In genomic region chr9:79037054-79037453, GRCm38 (mm10) we compare ENCODE assay signal across 21 mouse cellular contexts.
A peak's percentile ranks its signal among the peaks of the same experiment; 100 is the strongest.
DNase-seq lines count a peak whose midpoint lies in the region; ATAC-seq and TF ChIP-seq lines count a peak whose summit lies in the region.
"Had no signal": no experiment of that assay in that cellular context is flagged by ENCODE, and none has a peak within 500 bp of the region (broad histone marks: within the 10 kb centered on the region; RNA-seq: fewer than 3 reads in every experiment).

No protein-coding gene starts in this region.

- H3K4me3 ChIP-seq in lung, postnatal 0 days (ENCODE audit: low read depth, low read length) = no peak overlapping the region
- H3K4me3 ChIP-seq in stomach, postnatal 0 days (ENCODE audit: low read depth, low read length) = no peak overlapping the region
- H3K4me3 ChIP-seq in midbrain, embryonic 16.5 days (ENCODE audit: low read depth, low read length) = no peak overlapping the region
- H3K4me3 ChIP-seq: embryonic facial prominence, embryonic 10.5 days; intestine, embryonic 15.5 days; layer of hippocampus, adult 2 months; limb, embryonic 12.5 days; midbrain, embryonic 12.5 days had no signal

- H3K27me3 ChIP-seq in lung, postnatal 0 days (replicated peaks; ENCODE audit: insufficient read depth, low read length) = no peaks in the 10 kb centered on the region
- H3K27me3 ChIP-seq in stomach, postnatal 0 days (ENCODE audit: control insufficient read depth, insufficient read depth, low read length) = no peaks in the 10 kb centered on the region
- no peaks in the 10 kb centered on the region for H3K27me3 ChIP-seq in midbrain, embryonic 16.5 days (ENCODE audit: control insufficient read depth, insufficient read depth, low read depth, low read length)
- H3K27me3 ChIP-seq: intestine, embryonic 15.5 days; limb, embryonic 12.5 days; midbrain, embryonic 12.5 days had no signal

- H3K4me1 ChIP-seq in lung, postnatal 0 days (ENCODE audit: insufficient read depth, low read depth, low read length) = no peaks in the 10 kb centered on the region
- H3K4me1 ChIP-seq in stomach, postnatal 0 days (replicated peaks; ENCODE audit: control insufficient read depth, insufficient read depth) = no peaks in the 10 kb centered on the region
- H3K4me1 ChIP-seq in midbrain, embryonic 16.5 days (ENCODE audit: control insufficient read depth, insufficient read depth, low read length) = no peaks in the 10 kb centered on the region
- H3K4me1 ChIP-seq: embryonic facial prominence, embryonic 10.5 days; intestine, embryonic 15.5 days; limb, embryonic 12.5 days; midbrain, embryonic 12.5 days had no signal

- H3K27ac ChIP-seq in lung, postnatal 0 days (ENCODE audit: low read length) = no peak overlapping the region
- 0 out of 2 replicates have a peak overlapping the region, but pooled peaks have one; percentile 35 for H3K27ac ChIP-seq in stomach, postnatal 0 days (replicated peaks)
- H3K27ac ChIP-seq in midbrain, embryonic 16.5 days (ENCODE audit: low read length) = no peak overlapping the region
- H3K27ac ChIP-seq: embryonic facial prominence, embryonic 10.5 days; intestine, embryonic 15.5 days; layer of hippocampus, adult 2 months; limb, embryonic 12.5 days; midbrain, embryonic 12.5 days had no signal

- no peaks in the 10 kb centered on the region for H3K9me3 ChIP-seq in lung, postnatal 0 days (ENCODE audit: low read length)
- H3K9me3 ChIP-seq in stomach, postnatal 0 days (ENCODE audit: control insufficient read depth, low read length) = no peaks in the 10 kb centered on the region
- no peaks in the 10 kb centered on the region for H3K9me3 ChIP-seq in midbrain, embryonic 16.5 days (replicated peaks; ENCODE audit: control insufficient read depth, low read length, poor library complexity, severe bottlenecking)
- H3K9me3 ChIP-seq: embryonic facial prominence, embryonic 10.5 days; intestine, embryonic 15.5 days; limb, embryonic 12.5 days; midbrain, embryonic 12.5 days had no signal

- 0 out of 2 replicates have a peak, but pooled peaks have one; percentile 9 for TF ChIP-seq EP300 in lung, postnatal 0 days (IDR thresholded peaks at IDR 0.05)
- no peak for TF ChIP-seq EP300 in stomach, postnatal 0 days (optimal IDR thresholded peaks at IDR 0.05)

- no peak for TF ChIP-seq CTCF in lung, postnatal 0 days (IDR thresholded peaks at IDR 0.05)
- TF ChIP-seq CTCF in stomach, postnatal 0 days (IDR thresholded peaks at IDR 0.05; ENCODE audit: low read depth) = no peak

- H3K9ac ChIP-seq in lung, postnatal 0 days (replicated peaks; ENCODE audit: low read depth) = no peak overlapping the region
- H3K9ac ChIP-seq in stomach, postnatal 0 days (ENCODE audit: low read length) = no peak overlapping the region
- H3K9ac ChIP-seq in midbrain, embryonic 16.5 days (ENCODE audit: low read depth, low read length) = no peak overlapping the region
- H3K9ac ChIP-seq: forebrain, postnatal 0 days; intestine, embryonic 15.5 days; limb, embryonic 12.5 days; liver, postnatal 0 days; midbrain, embryonic 12.5 days had no signal

- ATAC-seq in lung, postnatal 0 days = no peak
- ATAC-seq in stomach, postnatal 0 days (ENCODE audit: low FRiP score, low TSS enrichment) = no peak
- ATAC-seq in midbrain, embryonic 16.5 days = no peak
- ATAC-seq: forebrain, postnatal 0 days; hindbrain, embryonic 16.5 days; intestine, embryonic 15.5 days; liver, postnatal 0 days had no signal

- H3K4me2 ChIP-seq in lung, postnatal 0 days (replicated peaks; ENCODE audit: low read depth, low read length) = no peak overlapping the region
- no peak overlapping the region for H3K4me2 ChIP-seq in stomach, postnatal 0 days (replicated peaks; ENCODE audit: low read depth)
- H3K4me2 ChIP-seq in midbrain, embryonic 16.5 days (ENCODE audit: low read length) = no peak overlapping the region
- H3K4me2 ChIP-seq: heart, embryonic 11.5 days; intestine, embryonic 15.5 days; limb, embryonic 12.5 days; liver, embryonic 11.5 days; midbrain, embryonic 12.5 days had no signal

- WGBS in lung, postnatal 0 days = 17% methylated on average over 1 of the region's 1 CpGs
- 45% methylated on average over 1 of the region's 1 CpGs for WGBS in stomach, postnatal 0 days
- 85% methylated on average over 1 of the region's 1 CpGs for WGBS in midbrain, embryonic 16.5 days

- DNase-seq in cerebellum, postnatal 10 days = peak; percentile 47 to 54
- DNase-seq in cerebellum, postnatal 4 days (ENCODE audit: low spot score in 2 of 2) = no peak
- peak; percentile 46 for DNase-seq in kidney, postnatal 10 days
- DNase-seq in kidney, adult 18-20 months = no peak
- no peak for DNase-seq in lung, postnatal 0 days (ENCODE audit: low spot score)
- no peak for DNase-seq in lung, adult 18-20 months
- no peak for DNase-seq in stomach, postnatal 0 days (ENCODE audit: low spot score)
- DNase-seq: adrenal gland, postnatal 14 days; forebrain, postnatal 0 days; gastrocnemius, postnatal 14 days; heart, adult 11 months; liver, postnatal 0 days had no signal

- H3K36me3 ChIP-seq in lung, postnatal 0 days (ENCODE audit: insufficient read depth, low read length) = no peaks in the 10 kb centered on the region
- no peaks in the 10 kb centered on the region for H3K36me3 ChIP-seq in stomach, postnatal 0 days (ENCODE audit: control insufficient read depth, insufficient read depth, low read length)
- H3K36me3 ChIP-seq in midbrain, embryonic 16.5 days (ENCODE audit: control insufficient read depth, insufficient read depth, low read length) = no peaks in the 10 kb centered on the region
- H3K36me3 ChIP-seq: embryonic facial prominence, embryonic 10.5 days; intestine, embryonic 15.5 days; limb, embryonic 12.5 days; midbrain, embryonic 12.5 days had no signal

Comparison
In these comparisons a context has a peak if more than half of its experiments do, and no peak if none do; other contexts are left out.
1. DNase-seq: peak in cerebellum, postnatal 10 days (2 of 2) and kidney, postnatal 10 days (single experiment); none in cerebellum, postnatal 4 days (0 of 2), kidney, adult 18-20 months (single experiment), lung, postnatal 0 days (single experiment), lung, adult 18-20 months (0 of 2) and stomach, postnatal 0 days (single experiment).